Mouse (Mus musculus): ENCODE data around the gene Ate1. TPM values are rescaled to one million over a fixed set of nuclear protein-coding genes. Genes with fewer than 3 reads are reported as not detected.
"Not testable (repeated sequence)": the region's sequence is repeated elsewhere in the genome, so short reads cannot be mapped to it uniquely, and the experiment has no call there.

The Ate1 gene
- polyA plus RNA-seq, 1 experiment, result 3.8 TPM

- 84% methylated on average over 2 of the region's 2 CpGs for WGBS
- no peak for DNase-seq (ENCODE audit: low read depth, low spot score)
These were observed 88.0 kb downstream of the Ate1 start for GRCm38 (mm10) chr7:130432141-130432540.

- DNase-seq (ENCODE audit: low read depth, low spot score), result no peak
- WGBS, result 50% methylated on average over 5 of the region's 5 CpGs
These were observed 93.6 kb downstream of the Ate1 start for GRCm38 (mm10) chr7:130426586-130426985.

- WGBS, result 29% methylated on average over 2 of the region's 2 CpGs
- no peak for DNase-seq (ENCODE audit: low read depth, low spot score)
These were observed 94.2 kb downstream of the Ate1 start for GRCm38 (mm10) chr7:130425991-130426390.

- 68% methylated on average over 1 of the region's 1 CpGs for WGBS
- DNase-seq (ENCODE audit: low read depth, low spot score), result no peak
These were observed 100.2 kb downstream of the Ate1 start for GRCm38 (mm10) chr7:130419961-130420360.

GRCm38 (mm10) chr7:130407622-130408021 lies 112.5 kb downstream of the Ate1 start:
- no peak for DNase-seq (ENCODE audit: low read depth, low spot score)
- 84% methylated on average over 10 of the region's 10 CpGs for WGBS

GRCm38 (mm10) chr7:130403346-130403745 lies 116.8 kb downstream of the Ate1 start:
- no peak for DNase-seq (ENCODE audit: low read depth, low spot score)
- 83% methylated on average over 2 of the region's 2 CpGs for WGBS

- WGBS, result 86% methylated on average over 2 of the region's 2 CpGs
- DNase-seq (ENCODE audit: low read depth, low spot score), result no peak
These were observed 125.5 kb downstream of the Ate1 start for GRCm38 (mm10) chr7:130394697-130395096.

GRCm38 (mm10) chr7:130390060-130390459 lies 130.1 kb downstream of the Ate1 start:
- not testable (repeated sequence) for DNase-seq (ENCODE audit: low read depth, low spot score)
- 100% methylated on average over 1 of the region's 1 CpGs for WGBS

- 80% methylated on average over 3 of the region's 3 CpGs for WGBS
- no peak for DNase-seq (ENCODE audit: low read depth, low spot score)
These were observed 133.9 kb downstream of the Ate1 start for GRCm38 (mm10) chr7:130386308-130386707.

GRCm38 (mm10) chr7:130385732-130386294 lies 134.4 kb downstream of the Ate1 start:
- 93% methylated on average over 8 of the region's 8 CpGs for WGBS
- no peak for DNase-seq (ENCODE audit: low read depth, low spot score)

GRCm38 (mm10) chr7:130382126-130382525 lies 138.0 kb downstream of the Ate1 start:
- DNase-seq (ENCODE audit: low read depth, low spot score), result no peak
- WGBS, result 96% methylated on average over 13 of the region's 13 CpGs

- DNase-seq (ENCODE audit: low read depth, low spot score), result no peak
- 89% methylated on average over 8 of the region's 8 CpGs for WGBS
These were observed 138.7 kb downstream of the Ate1 start for GRCm38 (mm10) chr7:130381387-130381951.

GRCm38 (mm10) chr7:130380769-130381355 lies 139.3 kb downstream of the Ate1 start:
- WGBS, result 90% methylated on average over 8 of the region's 8 CpGs
- no peak for DNase-seq (ENCODE audit: low read depth, low spot score)

GRCm38 (mm10) chr7:130380367-130380766 lies 139.8 kb downstream of the Ate1 start:
- DNase-seq (ENCODE audit: low read depth, low spot score), result no peak
- 96% methylated on average over 7 of the region's 7 CpGs for WGBS

GRCm38 (mm10) chr7:130379886-130380285 lies 140.3 kb downstream of the Ate1 start:
- no peak for DNase-seq (ENCODE audit: low read depth, low spot score)
- 51% methylated on average over 5 of the region's 5 CpGs for WGBS

GRCm38 (mm10) chr7:130378308-130378707 lies 141.9 kb downstream of the Ate1 start:
- no peak for DNase-seq (ENCODE audit: low read depth, low spot score)
- 87% methylated on average over 3 of the region's 3 CpGs for WGBS

GRCm38 (mm10) chr7:130374311-130374710 lies 145.9 kb downstream of the Ate1 start:
- DNase-seq (ENCODE audit: low read depth, low spot score), result no peak
- 78% methylated on average over 9 of the region's 9 CpGs for WGBS

- no peak for DNase-seq (ENCODE audit: low read depth, low spot score)
- 43% methylated on average over 24 of the region's 24 CpGs for WGBS
These were observed 151.1 kb downstream of the Ate1 start for GRCm38 (mm10) chr7:130368827-130369641.

GRCm38 (mm10) chr7:130368036-130368826 lies 151.9 kb downstream of the Ate1 start:
- no peak for DNase-seq (ENCODE audit: low read depth, low spot score)
- WGBS, result 68% methylated on average over 13 of the region's 13 CpGs
